Mouse (Mus musculus) midbrain, postnatal 0 days (tissue): ENCODE measurements around the gene Myo1a. TPM values are rescaled to one million over a fixed set of nuclear protein-coding genes. Genes with fewer than 3 reads are reported as not detected.

Source experiments
- ATAC-seq: fragments of 200-750 bp; cut with Nextera tagmentation; 2 replicates; pipeline ENCODE4 v1.8.0; 2017; ENCODE audit warnings: moderate number of reproducible peaks, mild to moderate bottlenecking, moderate TSS enrichment, moderate library complexity; ENCODE audit not compliant: low FRiP score
- DNase-seq: peaks from one replicate; pipeline ENCODE4 v3.0.0-alpha.2; 2015; ENCODE audit warnings: low spot score
- H3K27ac ChIP-seq: fragments of 300-500 bp; sonication (generic); 2 replicates; pipeline ENCODE4 v1.5.1; 2014; ENCODE audit warnings: low read depth, mild to moderate bottlenecking, low read length, mixed read lengths
- H3K27me3 ChIP-seq: fragments of 300-500 bp; sonication (generic); 2 replicates; pipeline ENCODE4 v1.6.1; 2014; ENCODE audit warnings: low read length, control low read depth, mixed read lengths; ENCODE audit not compliant: insufficient read depth
- H3K36me3 ChIP-seq: fragments of 300-500 bp; sonication (generic); 2 replicates; pipeline ENCODE4 v1.6.1; 2014; ENCODE audit warnings: low read length, control low read depth, mixed read lengths; ENCODE audit not compliant: insufficient read depth
- H3K4me1 ChIP-seq: fragments of 300-500 bp; sonication (generic); 2 replicates; pipeline ENCODE4 v1.6.1; 2014; ENCODE audit warnings: mild to moderate bottlenecking, control low read depth, antibody characterized with exemption, low read length, mixed read lengths; ENCODE audit not compliant: insufficient read depth
- H3K4me2 ChIP-seq: fragments of 300-500 bp; sonication (generic); 2 replicates; pipeline ENCODE4 v1.6.1; 2014; ENCODE audit warnings: low read depth, mild to moderate bottlenecking, low read length, mixed read lengths; ENCODE audit not compliant: poor library complexity, severe bottlenecking
- H3K4me3 ChIP-seq: fragments of 300-500 bp; sonication (generic); 2 replicates; pipeline ENCODE4 v1.5.1; 2014; ENCODE audit warnings: low read depth, mild to moderate bottlenecking, low read length, moderate library complexity
- H3K9ac ChIP-seq: fragments of 300-500 bp; sonication (generic); replicated peaks from 2 replicates; pipeline ENCODE4 v1.6.1; 2014; ENCODE audit warnings: mild to moderate bottlenecking, low read length, moderate library complexity, mixed read lengths; ENCODE audit not compliant: poor library complexity, severe bottlenecking
- H3K9me3 ChIP-seq: fragments of 300-500 bp; sonication (generic); 2 replicates; pipeline ENCODE4 v1.6.1; 2016; ENCODE audit warnings: low read length, control low read depth
- CTCF ChIP-seq: IDR thresholded peaks from 2 replicates; pipeline ENCODE4 v1.5.1; 2016; ENCODE audit warnings: antibody characterized with exemption, mild to moderate bottlenecking
- WGBS: fragments of 180-500 bp; shearing (Covaris S2); extraction: QIAGEN DNeasy Blood & Tissue Kit; methylation state at CpG from one replicate; pipeline ENCODE4 v1.1.7; 2014; 5-methylcytosine and 5-hydroxymethylcytosine counted together
- polyA plus RNA-seq: library from polyadenylated mRNA; unstranded; fragments of >200 nt; fragmentation: Nextera tagmentation; extraction: Ambion mirVana; gene quantifications from 2 replicates; pipeline ENCODE4 v1.2.1, GENCODE M21; 2015
- total RNA-seq: library from RNA; depleted of rRNA; stranded (reverse); fragments of >200 nt; gene quantifications from 2 replicates; pipeline ENCODE4 v1.2.3, GENCODE M21; 2014

The Myo1a gene
- total and polyA plus RNA-seq, 2 experiments from 2014 or later, result 0.15 to 0.77 TPM

- no peak for TF ChIP-seq CTCF
- peaks cover 7% of the 10 kb centered on the region for H3K36me3 ChIP-seq
- H3K9me3 ChIP-seq, result no peaks in the 10 kb centered on the region
- no peaks in the 10 kb centered on the region for H3K27me3 ChIP-seq
- DNase-seq (no peak), ATAC-seq (no peak)
- no peak overlapping the region for H3K4me3 ChIP-seq
- no peak overlapping the region for H3K27ac ChIP-seq
- H3K4me1 ChIP-seq, result no peaks in the 10 kb centered on the region; the same call in 1 of the 2 replicates
- H3K4me2 ChIP-seq, result no peak overlapping the region
- WGBS, result 82% methylated on average over 4 of the region's 4 CpGs
- no peak overlapping the region for H3K9ac ChIP-seq
Observed at GRCm38 (mm10) chr10:127736916-127737315, 31.9 kb downstream of the Myo1a start.

GRCm38 (mm10) chr10:127737552-127737951 lies 32.6 kb downstream of the Myo1a start:
- H3K27me3 ChIP-seq, result no peaks in the 10 kb centered on the region
- no peak overlapping the region for H3K4me2 ChIP-seq
- no peak overlapping the region for H3K4me3 ChIP-seq
- no peak for TF ChIP-seq CTCF
- 18% methylated on average over 2 of the region's 2 CpGs for WGBS
- H3K36me3 ChIP-seq, result peaks cover 13% of the 10 kb centered on the region
- ATAC-seq, result no peak
- no peaks in the 10 kb centered on the region for H3K9me3 ChIP-seq
- H3K9ac ChIP-seq, result no peak overlapping the region
- no peaks in the 10 kb centered on the region; the same call in 1 of the 2 replicates for H3K4me1 ChIP-seq
- no peak overlapping the region for H3K27ac ChIP-seq
- no peak for DNase-seq

- DNase-seq, result no peak
- H3K4me2 ChIP-seq, result no peak overlapping the region
- H3K4me3 ChIP-seq, result no peak overlapping the region
- no peaks in the 10 kb centered on the region for H3K9me3 ChIP-seq
- no peaks in the 10 kb centered on the region; the same call in 1 of the 2 replicates for H3K4me1 ChIP-seq
- no peak overlapping the region for H3K27ac ChIP-seq
- H3K36me3 ChIP-seq, result peaks cover 21% of the 10 kb centered on the region
- no peak for ATAC-seq
- H3K9ac ChIP-seq, result no peak overlapping the region
- TF ChIP-seq CTCF, result peak; percentile 78
- no peaks in the 10 kb centered on the region for H3K27me3 ChIP-seq
- WGBS, result 54% methylated on average over 13 of the region's 13 CpGs
Observed at GRCm38 (mm10) chr10:127738151-127738882, 33.3 kb downstream of the Myo1a start.

GRCm38 (mm10) chr10:127739083-127739660 lies 34.2 kb downstream of the Myo1a start, which contains the start of gene Zbtb39:
Gene Zbtb39 (plus strand): TSS chr10:127739538.
- peak; percentile 75 for DNase-seq
- Histone ChIP-seq H3K4me3 (peak within 1 kb of the TSS; percentile 69), H3K4me2 (peak within 1 kb of the TSS; percentile 69), H3K27me3 (no peaks in the 10 kb centered on the region), H3K9me3 (no peaks in the 10 kb centered on the region), H3K9ac (peak within 1 kb of the TSS; percentile 94), H3K27ac (peak within 1 kb of the TSS; percentile 77), H3K36me3 (peaks cover 29% of the 10 kb centered on the region), H3K4me1 (no peaks in the 10 kb centered on the region; the same call in 1 of the 2 replicates)
- peak; percentile 64 for TF ChIP-seq CTCF
- ATAC-seq, result peak; percentile 82
- WGBS, result 1% methylated on average over 18 of the region's 61 CpGs

GRCm38 (mm10) chr10:127739661-127740161 lies 34.7 kb downstream of the Myo1a start:
- Histone ChIP-seq H3K9me3 (no peaks in the 10 kb centered on the region), H3K27ac (peak overlapping the region; percentile 77), H3K4me1 (no peaks in the 10 kb centered on the region; the same call in 1 of the 2 replicates), H3K36me3 (peaks cover 35% of the 10 kb centered on the region), H3K4me3 (peak overlapping the region; percentile 69), H3K4me2 (peak overlapping the region; percentile 69), H3K27me3 (no peaks in the 10 kb centered on the region), H3K9ac (peak overlapping the region; percentile 94)
- WGBS, result under 1% methylated on average over 38 of the region's 55 CpGs
- TF ChIP-seq CTCF, result no peak
- ATAC-seq (peak; percentile 47), DNase-seq (no peak)

GRCm38 (mm10) chr10:127744661-127745060 lies 39.7 kb downstream of the Myo1a start:
- peak; percentile 68 for TF ChIP-seq CTCF
- peak; percentile 56 for DNase-seq
- Histone ChIP-seq H3K27me3 (no peaks in the 10 kb centered on the region), H3K4me2 (no peak overlapping the region), H3K9ac (no peak overlapping the region), H3K9me3 (no peaks in the 10 kb centered on the region), H3K36me3 (peaks cover 55% of the 10 kb centered on the region), H3K4me3 (no peak overlapping the region), H3K27ac (no peak overlapping the region), H3K4me1 (no peaks in the 10 kb centered on the region; the same call in 1 of the 2 replicates)
- 61% methylated on average over 5 of the region's 5 CpGs for WGBS
- no peak for ATAC-seq
